Mouse (Mus musculus): ENCODE results near the gene Prss43. TPM values are rescaled to one million over a fixed set of nuclear protein-coding genes. Genes with fewer than 3 reads are reported as not detected.

The Prss43 gene
- total RNA-seq, 2 experiments from 2014 or later: 0.33 TPM; not detected in 1

GRCm38 (mm10) chr9:110840905-110841304, 14.4 kb downstream of the Prss43 start:
- DNase-seq (ENCODE audit: low spot score in 2 of 2): no peak

- no peak for DNase-seq (ENCODE audit: low spot score in 2 of 2)
Measured at GRCm38 (mm10) chr9:110841438-110841837, 14.9 kb downstream of the Prss43 start.

- DNase-seq (ENCODE audit: low spot score in 2 of 2): no peak
Measured at GRCm38 (mm10) chr9:110844206-110844605, 17.7 kb downstream of the Prss43 start, which contains the start of gene Prss46. TSS of gene Prss46 (plus strand) at chr9:110844506.

GRCm38 (mm10) chr9:110849162-110849561, 22.7 kb downstream of the Prss43 start:
- DNase-seq (ENCODE audit: low spot score in 2 of 2): no peak

- DNase-seq (ENCODE audit: low spot score in 2 of 2): no peak
Measured at GRCm38 (mm10) chr9:110855903-110856302, 29.4 kb downstream of the Prss43 start.

- no peak for DNase-seq (ENCODE audit: low spot score in 2 of 2)
Measured at GRCm38 (mm10) chr9:110856920-110857319, 30.4 kb downstream of the Prss43 start.

GRCm38 (mm10) chr9:110857781-110858472, 31.4 kb downstream of the Prss43 start, which contains the start of gene Prss50:
TSS of gene Prss50 (plus strand) at chr9:110857967.
- no peak for DNase-seq (ENCODE audit: low spot score in 2 of 2)

GRCm38 (mm10) chr9:110858523-110858922, 32.0 kb downstream of the Prss43 start:
- no peak for DNase-seq (ENCODE audit: low spot score in 2 of 2)

GRCm38 (mm10) chr9:110858967-110859596, 32.6 kb downstream of the Prss43 start:
- DNase-seq (ENCODE audit: low spot score in 2 of 2): no peak

- DNase-seq (ENCODE audit: low spot score in 2 of 2): peak; percentile 50 to 79
Measured at GRCm38 (mm10) chr9:110871030-110871429, 44.5 kb downstream of the Prss43 start.

GRCm38 (mm10) chr9:110873681-110874659, 47.5 kb downstream of the Prss43 start:
- no peak for DNase-seq (ENCODE audit: low spot score in 2 of 2)

GRCm38 (mm10) chr9:110874660-110875191, 48.2 kb downstream of the Prss43 start:
- no peak for DNase-seq (ENCODE audit: low spot score in 2 of 2)

- no peak for DNase-seq (ENCODE audit: low spot score in 2 of 2)
Measured at GRCm38 (mm10) chr9:110875288-110875695, 48.8 kb downstream of the Prss43 start.

GRCm38 (mm10) chr9:110877353-110877752, 50.9 kb downstream of the Prss43 start:
- DNase-seq (ENCODE audit: low spot score in 2 of 2): no peak

GRCm38 (mm10) chr9:110877888-110878287, 51.4 kb downstream of the Prss43 start:
- DNase-seq (ENCODE audit: low spot score in 2 of 2): peak in 1 of 2 experiments; percentile 40

- DNase-seq (ENCODE audit: low spot score in 2 of 2): peak in 1 of 2 experiments; percentile 40
Measured at GRCm38 (mm10) chr9:110879191-110879920, 52.9 kb downstream of the Prss43 start, which contains the start of gene Als2cl. TSS of gene Als2cl (plus strand) at chr9:110879870.

- DNase-seq (ENCODE audit: low spot score in 2 of 2): peak in 1 of 2 experiments; percentile 44
Measured at GRCm38 (mm10) chr9:110879998-110880561, 53.6 kb downstream of the Prss43 start, which contains the start of gene Tmie. TSS of gene Tmie (minus strand) at chr9:110880113.

GRCm38 (mm10) chr9:110880772-110881171, 54.3 kb downstream of the Prss43 start:
- DNase-seq (ENCODE audit: low spot score in 2 of 2): no peak

All from layer of hippocampus, adult 18-20 months (tissue).